Mouse (Mus musculus): Measurements from ENCODE around the gene Olfr203. TPM values are rescaled to one million over a fixed set of nuclear protein-coding genes. Genes with fewer than 3 reads are reported as not detected.
"Not testable (repeated sequence)": the region's sequence is repeated elsewhere in the genome, so short reads cannot be mapped to it uniquely, and the experiment has no call there.

Olfr203 gene
- not detected in 2 replicates for polyA plus RNA-seq (2015; fragmentation: Nextera tagmentation; extraction: Ambion mirVana)

DNA sequence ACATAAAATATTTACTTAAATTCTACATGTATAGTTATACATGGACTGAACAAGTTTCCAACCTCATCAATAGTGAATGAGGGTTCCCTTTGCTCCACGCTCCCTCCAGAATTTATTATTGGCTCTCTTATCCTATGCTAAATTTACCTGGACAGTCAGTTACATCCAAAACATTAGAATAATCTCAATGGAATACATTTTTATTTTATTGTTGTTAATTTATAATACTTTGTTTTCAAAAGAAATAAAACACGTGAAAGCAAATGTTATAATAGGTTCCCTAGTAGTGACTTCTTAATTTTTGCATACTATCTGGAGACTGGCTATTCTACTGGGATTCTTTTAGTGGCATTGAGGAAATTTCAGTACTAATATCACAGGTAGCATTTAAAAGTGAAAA is at the start of gene Olfr203:
Gene Olfr203, plus strand, starts transcription at position 301 of the 400 bp plus-strand sequence.
- no peaks in the 10 kb centered on the region for H3K36me3 ChIP-seq (ENCODE audit: control insufficient read depth, insufficient read depth)
- no peak within 1 kb of the TSS for H3K9ac ChIP-seq (replicated peaks; ENCODE audit: low read depth, low read length)
- no peaks in the 10 kb centered on the region for H3K27me3 ChIP-seq (replicated peaks; ENCODE audit: control insufficient read depth, insufficient read depth, low read length)
- no peak within 1 kb of the TSS for H3K4me3 ChIP-seq (replicated peaks; ENCODE audit: low read length)
- H3K27ac ChIP-seq (ENCODE audit: low read length), result no peak within 1 kb of the TSS
- no peaks in the 10 kb centered on the region for H3K4me1 ChIP-seq (replicated peaks; ENCODE audit: control insufficient read depth, insufficient read depth, low read length)
- no peak within 1 kb of the TSS for H3K4me2 ChIP-seq (ENCODE audit: low read length)
- no peak for ATAC-seq
- WGBS, result 92% methylated on average over 2 of the region's 2 CpGs
- H3K9me3 ChIP-seq (ENCODE audit: control insufficient read depth, low read length), result no peaks in the 10 kb centered on the region

DNA sequence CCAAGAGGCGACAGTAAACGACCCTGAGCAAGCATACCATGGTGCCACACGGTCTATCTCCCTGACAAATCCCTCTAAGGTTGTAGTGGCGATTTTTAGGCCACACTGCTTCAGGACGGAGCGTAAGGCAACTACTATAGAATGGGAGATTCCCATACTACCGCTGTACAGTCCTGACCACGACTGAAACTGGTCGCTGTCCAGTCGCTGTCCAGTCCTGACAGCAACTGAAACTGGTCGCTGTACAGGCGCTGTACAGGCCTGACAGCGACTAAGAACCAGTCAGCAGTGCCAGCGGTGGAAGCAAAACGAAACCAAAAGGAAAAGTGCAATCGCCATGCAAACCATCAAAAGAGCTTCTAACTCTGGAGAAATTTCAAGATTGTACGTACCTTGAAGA is 49.0 kb upstream of the Olfr203 start:
- no peak overlapping the region for H3K27ac ChIP-seq (ENCODE audit: low read length)
- H3K36me3 ChIP-seq (ENCODE audit: control insufficient read depth, insufficient read depth), result no peaks in the 10 kb centered on the region
- no peak overlapping the region for H3K4me2 ChIP-seq (ENCODE audit: low read length)
- H3K9me3 ChIP-seq (ENCODE audit: control insufficient read depth, low read length), result no peaks in the 10 kb centered on the region
- no peak for ATAC-seq
- WGBS, result 87% methylated on average over 17 of the region's 17 CpGs
- H3K27me3 ChIP-seq (replicated peaks; ENCODE audit: control insufficient read depth, insufficient read depth, low read length), result no peaks in the 10 kb centered on the region
- no peak overlapping the region for H3K9ac ChIP-seq (replicated peaks; ENCODE audit: low read depth, low read length)
- H3K4me1 ChIP-seq (replicated peaks; ENCODE audit: control insufficient read depth, insufficient read depth, low read length), result no peaks in the 10 kb centered on the region
- H3K4me3 ChIP-seq (replicated peaks; ENCODE audit: low read length), result no peak overlapping the region

DNA sequence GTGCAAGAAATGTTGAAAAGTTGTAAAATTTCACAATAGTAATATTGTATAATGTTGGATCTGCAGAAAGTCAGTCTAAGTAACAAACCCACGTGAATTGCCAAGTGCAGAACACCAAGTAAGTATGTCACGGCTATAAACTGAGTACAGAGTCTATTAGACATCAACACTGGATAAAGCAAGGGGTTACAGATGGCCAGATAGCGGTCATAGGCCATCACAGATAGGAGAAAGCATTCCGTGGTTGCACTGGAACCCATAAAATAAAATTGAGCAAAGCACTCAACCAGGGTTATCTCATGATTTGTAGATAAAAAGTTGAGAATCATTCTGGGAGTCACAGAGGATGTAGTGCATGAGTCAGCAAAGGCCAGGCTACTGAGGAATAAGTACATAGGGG is 29.6 kb upstream of the Olfr203 start:
- not testable (repeated sequence) for ATAC-seq; H3K36me3 ChIP-seq (ENCODE audit: control insufficient read depth, insufficient read depth); H3K4me2 ChIP-seq (ENCODE audit: low read length); H3K9me3 ChIP-seq (ENCODE audit: control insufficient read depth, low read length); H3K27ac ChIP-seq (ENCODE audit: low read length); H3K9ac ChIP-seq (replicated peaks; ENCODE audit: low read depth, low read length); H3K4me3 ChIP-seq (replicated peaks; ENCODE audit: low read length); H3K27me3 ChIP-seq (replicated peaks; ENCODE audit: control insufficient read depth, insufficient read depth, low read length); H3K4me1 ChIP-seq (replicated peaks; ENCODE audit: control insufficient read depth, insufficient read depth, low read length)
- WGBS, result 79% methylated on average over 4 of the region's 4 CpGs

DNA sequence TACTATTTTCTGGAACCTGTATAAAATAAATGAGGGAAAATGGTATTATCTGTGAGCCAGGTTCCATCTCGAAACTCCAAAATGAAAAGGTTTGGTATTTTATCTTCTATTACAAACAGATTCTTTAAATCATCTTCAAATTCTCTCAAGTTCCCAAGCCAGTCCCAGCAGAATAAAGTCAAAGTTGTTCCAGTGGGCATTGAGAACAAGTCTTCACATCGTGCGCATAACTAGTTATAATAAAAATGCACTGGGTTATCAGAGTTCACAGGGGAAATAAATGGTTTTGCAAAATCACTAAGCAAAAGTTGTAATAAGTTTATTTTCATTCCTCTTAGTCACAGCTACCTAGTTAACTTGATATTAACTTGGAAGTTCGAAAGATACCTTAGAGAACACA is 26.1 kb upstream of the Olfr203 start, which contains the start of gene Olfr201:
Gene Olfr201, minus strand, starts transcription at position 101 of the 400 bp plus-strand sequence.
- H3K9me3 ChIP-seq (ENCODE audit: control insufficient read depth, low read length); H3K36me3 ChIP-seq (ENCODE audit: control insufficient read depth, insufficient read depth); H3K27me3 ChIP-seq (replicated peaks; ENCODE audit: control insufficient read depth, insufficient read depth, low read length); H3K4me2 ChIP-seq (ENCODE audit: low read length); H3K4me1 ChIP-seq (replicated peaks; ENCODE audit: control insufficient read depth, insufficient read depth, low read length); ATAC-seq; H3K4me3 ChIP-seq (replicated peaks; ENCODE audit: low read length); H3K27ac ChIP-seq (ENCODE audit: low read length); H3K9ac ChIP-seq (replicated peaks; ENCODE audit: low read depth, low read length): not testable (repeated sequence)
- 89% methylated on average over 4 of the region's 4 CpGs for WGBS

DNA sequence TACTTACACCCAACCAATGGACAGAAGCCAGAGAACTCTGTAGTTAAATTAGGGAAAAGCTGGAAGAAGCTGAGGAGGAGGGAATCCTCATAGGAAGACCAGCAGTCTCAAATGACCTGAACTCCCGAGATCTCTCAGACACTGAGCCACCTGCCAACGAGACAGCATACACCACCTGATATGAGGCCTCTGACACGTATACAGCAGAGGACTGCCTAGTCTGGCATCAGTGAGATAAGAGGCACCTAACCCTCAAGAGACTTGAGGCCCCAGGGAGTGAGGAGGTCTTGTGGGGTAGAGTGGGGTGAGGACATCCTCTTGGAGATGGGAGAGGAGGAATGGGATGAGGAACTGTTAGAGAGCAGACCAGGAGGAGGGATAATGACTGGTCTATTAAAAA is 18.1 kb upstream of the Olfr203 start:
- H3K36me3 ChIP-seq (ENCODE audit: control insufficient read depth, insufficient read depth), result no peaks in the 10 kb centered on the region
- no peak overlapping the region for H3K4me2 ChIP-seq (ENCODE audit: low read length)
- H3K9me3 ChIP-seq (ENCODE audit: control insufficient read depth, low read length), result no peaks in the 10 kb centered on the region
- H3K27me3 ChIP-seq (replicated peaks; ENCODE audit: control insufficient read depth, insufficient read depth, low read length), result no peaks in the 10 kb centered on the region
- WGBS, result 84% methylated on average over 3 of the region's 3 CpGs
- no peak overlapping the region for H3K9ac ChIP-seq (replicated peaks; ENCODE audit: low read depth, low read length)
- ATAC-seq, result no peak
- H3K27ac ChIP-seq (ENCODE audit: low read length), result no peak overlapping the region
- H3K4me3 ChIP-seq (replicated peaks; ENCODE audit: low read length), result no peak overlapping the region
- H3K4me1 ChIP-seq (replicated peaks; ENCODE audit: control insufficient read depth, insufficient read depth, low read length), result no peaks in the 10 kb centered on the region

DNA sequence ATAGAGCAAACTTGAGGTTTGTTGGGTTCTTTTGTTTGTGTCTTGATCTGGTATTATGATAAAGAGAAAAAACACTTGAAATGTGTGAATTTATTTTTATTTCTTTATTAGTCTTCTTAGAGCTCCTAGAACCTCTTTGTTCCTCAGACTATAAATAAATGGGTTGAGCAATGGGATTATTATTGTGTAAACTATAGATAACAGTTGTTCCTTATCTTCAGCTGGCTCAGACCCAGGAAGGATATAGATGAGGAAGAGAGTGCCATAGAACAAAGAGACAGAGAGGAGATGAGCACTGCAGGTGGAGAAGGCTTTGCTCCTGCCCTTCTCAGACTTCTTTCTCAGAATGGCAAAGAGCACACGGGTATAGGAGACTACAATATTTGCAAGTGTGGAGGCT is 15.2 kb upstream of the Olfr203 start:
- ATAC-seq, result no peak
- H3K27me3 ChIP-seq (replicated peaks; ENCODE audit: control insufficient read depth, insufficient read depth, low read length), result no peaks in the 10 kb centered on the region
- no peaks in the 10 kb centered on the region for H3K9me3 ChIP-seq (ENCODE audit: control insufficient read depth, low read length)
- H3K27ac ChIP-seq (ENCODE audit: low read length), result no peak overlapping the region
- H3K4me1 ChIP-seq (replicated peaks; ENCODE audit: control insufficient read depth, insufficient read depth, low read length), result no peaks in the 10 kb centered on the region
- no peaks in the 10 kb centered on the region for H3K36me3 ChIP-seq (ENCODE audit: control insufficient read depth, insufficient read depth)
- H3K9ac ChIP-seq (replicated peaks; ENCODE audit: low read depth, low read length), result no peak overlapping the region
- no peak overlapping the region for H3K4me2 ChIP-seq (ENCODE audit: low read length)
- H3K4me3 ChIP-seq (replicated peaks; ENCODE audit: low read length), result no peak overlapping the region
- 71% methylated on average over 1 of the region's 1 CpGs for WGBS

DNA sequence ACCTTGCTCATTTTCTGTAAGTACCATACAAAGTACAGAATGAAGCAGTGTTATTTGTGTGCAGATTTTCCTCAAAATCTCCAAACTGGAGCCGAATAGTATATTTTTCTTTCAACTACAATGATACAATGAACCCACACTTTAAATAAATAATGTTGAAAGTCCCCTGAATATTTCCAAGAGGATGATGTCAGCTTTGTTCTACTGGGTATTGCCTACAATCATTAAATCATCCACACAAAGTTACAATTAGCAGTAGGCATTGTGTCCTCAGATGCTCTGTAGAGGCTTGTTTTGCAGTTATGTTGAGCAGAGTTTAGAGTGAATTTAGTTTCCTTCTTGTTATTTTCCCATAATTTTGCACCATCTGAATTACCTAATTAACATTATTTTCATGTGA is 12.0 kb upstream of the Olfr203 start, which contains the start of gene Olfr202:
Gene Olfr202, minus strand, starts transcription at position 101 of the 400 bp plus-strand sequence.
- Histone ChIP-seq H3K36me3 (ENCODE audit: control insufficient read depth, insufficient read depth) (no peaks in the 10 kb centered on the region), H3K27me3 (replicated peaks; ENCODE audit: control insufficient read depth, insufficient read depth, low read length) (no peaks in the 10 kb centered on the region), H3K4me1 (replicated peaks; ENCODE audit: control insufficient read depth, insufficient read depth, low read length) (no peaks in the 10 kb centered on the region), H3K4me3 (replicated peaks; ENCODE audit: low read length) (no peak within 1 kb of the TSS), H3K9me3 (ENCODE audit: control insufficient read depth, low read length) (no peaks in the 10 kb centered on the region), H3K4me2 (ENCODE audit: low read length) (no peak within 1 kb of the TSS), H3K27ac (ENCODE audit: low read length) (no peak within 1 kb of the TSS), H3K9ac (replicated peaks; ENCODE audit: low read depth, low read length) (no peak within 1 kb of the TSS)
- 92% methylated on average over 1 of the region's 1 CpGs for WGBS
- no peak for ATAC-seq

DNA sequence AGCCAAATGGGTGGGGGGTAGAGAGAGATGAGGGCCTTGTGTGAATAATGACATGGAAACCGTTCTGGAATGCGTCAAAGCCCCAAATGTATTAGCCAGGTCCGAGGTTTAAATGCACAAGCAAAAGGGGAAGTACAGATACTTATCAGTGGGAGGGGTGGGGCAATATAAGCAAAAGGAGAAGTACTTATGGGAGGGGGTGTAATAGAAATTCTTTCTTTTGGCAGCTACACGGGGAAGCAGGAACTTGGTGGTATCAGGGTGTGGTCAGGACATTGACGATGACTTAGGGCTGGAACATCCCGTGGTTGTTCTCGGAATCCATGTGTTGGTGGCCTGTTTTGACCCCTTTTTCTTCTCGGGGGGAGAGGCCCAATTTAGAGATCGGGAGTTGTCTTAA is 11.1 kb upstream of the Olfr203 start:
- H3K27ac ChIP-seq (ENCODE audit: low read length); H3K9ac ChIP-seq (replicated peaks; ENCODE audit: low read depth, low read length); H3K4me2 ChIP-seq (ENCODE audit: low read length); H3K27me3 ChIP-seq (replicated peaks; ENCODE audit: control insufficient read depth, insufficient read depth, low read length); H3K9me3 ChIP-seq (ENCODE audit: control insufficient read depth, low read length); ATAC-seq; H3K4me1 ChIP-seq (replicated peaks; ENCODE audit: control insufficient read depth, insufficient read depth, low read length); H3K36me3 ChIP-seq (ENCODE audit: control insufficient read depth, insufficient read depth); H3K4me3 ChIP-seq (replicated peaks; ENCODE audit: low read length): not testable (repeated sequence)
- WGBS, result 89% methylated on average over 9 of the region's 9 CpGs

DNA sequence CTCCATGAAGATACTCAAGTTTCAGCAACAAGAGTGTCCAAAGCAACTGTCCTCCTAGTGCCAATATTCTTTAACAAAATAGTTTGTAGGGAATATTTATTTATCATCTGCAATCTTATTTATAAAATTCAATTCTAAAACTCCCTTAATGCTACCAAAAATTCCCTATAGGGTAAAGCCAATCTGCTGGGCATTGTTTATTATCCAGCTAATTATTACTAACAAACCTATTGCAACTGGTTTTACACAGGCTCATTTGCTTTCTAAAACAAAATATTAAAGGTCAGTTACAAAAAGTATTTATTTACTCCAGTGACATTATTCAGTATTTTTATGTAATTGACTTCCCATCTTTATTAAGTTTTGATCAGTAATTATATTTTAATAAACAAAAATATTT is 19.5 kb downstream of the Olfr203 start, which contains the start of gene Olfr204:
Gene Olfr204, minus strand, starts transcription at position 101 of the 400 bp plus-strand sequence.
- H3K36me3 ChIP-seq (ENCODE audit: control insufficient read depth, insufficient read depth), result no peaks in the 10 kb centered on the region
- H3K27ac ChIP-seq (ENCODE audit: low read length), result no peak within 1 kb of the TSS
- H3K4me1 ChIP-seq (replicated peaks; ENCODE audit: control insufficient read depth, insufficient read depth, low read length), result no peaks in the 10 kb centered on the region
- no peaks in the 10 kb centered on the region for H3K27me3 ChIP-seq (replicated peaks; ENCODE audit: control insufficient read depth, insufficient read depth, low read length)
- no peak within 1 kb of the TSS for H3K4me3 ChIP-seq (replicated peaks; ENCODE audit: low read length)
- H3K9ac ChIP-seq (replicated peaks; ENCODE audit: low read depth, low read length), result no peak within 1 kb of the TSS
- no peaks in the 10 kb centered on the region for H3K9me3 ChIP-seq (ENCODE audit: control insufficient read depth, low read length)
- no peak within 1 kb of the TSS for H3K4me2 ChIP-seq (ENCODE audit: low read length)
- no peak for ATAC-seq

DNA sequence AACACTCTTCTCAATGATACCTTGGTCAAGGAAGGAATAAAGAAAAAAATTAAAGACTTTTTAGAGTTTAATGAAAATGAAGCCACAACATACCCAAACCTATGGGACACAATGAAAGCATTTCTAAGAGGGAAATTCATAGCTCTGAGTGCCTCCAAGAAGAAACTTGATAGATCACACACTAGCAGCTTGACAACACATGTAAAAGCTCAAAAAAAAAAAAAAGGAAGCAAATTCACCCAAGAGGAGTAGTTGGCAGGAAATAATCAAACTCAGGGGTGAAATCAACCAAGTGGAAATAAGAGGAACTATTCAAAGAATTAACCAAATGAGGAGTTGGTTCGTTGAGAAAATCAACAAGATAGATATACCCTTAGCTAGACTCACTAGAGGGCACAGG is 24.6 kb downstream of the Olfr203 start:
- not testable (repeated sequence) for H3K27me3 ChIP-seq (replicated peaks; ENCODE audit: control insufficient read depth, insufficient read depth, low read length); H3K4me2 ChIP-seq (ENCODE audit: low read length); ATAC-seq; H3K9ac ChIP-seq (replicated peaks; ENCODE audit: low read depth, low read length); H3K9me3 ChIP-seq (ENCODE audit: control insufficient read depth, low read length); H3K4me3 ChIP-seq (replicated peaks; ENCODE audit: low read length); H3K27ac ChIP-seq (ENCODE audit: low read length); H3K4me1 ChIP-seq (replicated peaks; ENCODE audit: control insufficient read depth, insufficient read depth, low read length); H3K36me3 ChIP-seq (ENCODE audit: control insufficient read depth, insufficient read depth)
- 23% methylated on average over 1 of the region's 1 CpGs for WGBS
